Mouse (Mus musculus) hindbrain, embryonic 13.5 days (tissue): Measurements from ENCODE around the gene Igfbp1. TPM values are rescaled to one million over a fixed set of nuclear protein-coding genes. Genes with fewer than 3 reads are reported as not detected.

Experiments used
- ATAC-seq: fragments of 200-750 bp; cut with Nextera tagmentation; 2 replicates; pipeline ENCODE4 v1.8.0; 2017; ENCODE audit warnings: moderate TSS enrichment; ENCODE audit not compliant: low FRiP score
- H3K27ac ChIP-seq: fragments of 300-500 bp; sonication (generic); 2 replicates; pipeline ENCODE4 v1.5.1; 2015; ENCODE audit warnings: inconsistent platforms, mild to moderate bottlenecking, moderate library complexity
- H3K27me3 ChIP-seq: fragments of 300-500 bp; sonication (generic); 2 replicates; pipeline ENCODE4 v1.6.1; 2015; ENCODE audit warnings: mild to moderate bottlenecking, inconsistent platforms
- H3K36me3 ChIP-seq: fragments of 300-500 bp; sonication (generic); 2 replicates; pipeline ENCODE4 v1.6.1; 2015; ENCODE audit warnings: mild to moderate bottlenecking, inconsistent platforms
- H3K4me1 ChIP-seq: fragments of 300-500 bp; sonication (generic); replicated peaks from 2 replicates; pipeline ENCODE4 v1.6.1; 2015; ENCODE audit warnings: inconsistent platforms
- H3K4me2 ChIP-seq: fragments of 300-500 bp; sonication (generic); 2 replicates; pipeline ENCODE4 v1.6.1; 2015; ENCODE audit warnings: inconsistent platforms, mild to moderate bottlenecking, moderate library complexity
- H3K4me3 ChIP-seq: fragments of 300-500 bp; sonication (generic); 2 replicates; pipeline ENCODE4 v1.5.1; 2015; ENCODE audit warnings: mild to moderate bottlenecking, inconsistent platforms
- H3K9ac ChIP-seq: fragments of 300-500 bp; sonication (generic); 2 replicates; pipeline ENCODE4 v1.6.1; 2015; ENCODE audit warnings: mild to moderate bottlenecking, inconsistent platforms
- H3K9me3 ChIP-seq: fragments of 300-500 bp; sonication (generic); 2 replicates; pipeline ENCODE4 v1.6.1; 2016; ENCODE audit warnings: inconsistent platforms
- WGBS: fragments of 180-500 bp; shearing (Covaris S2); methylation state at CpG from one replicate; pipeline ENCODE4 v1.1.7; 2015; 5-methylcytosine and 5-hydroxymethylcytosine counted together
- polyA plus RNA-seq: library from polyadenylated mRNA; unstranded; fragments of >200 nt; fragmentation: Nextera tagmentation; extraction: Ambion mirVana; gene quantifications from 2 replicates; pipeline ENCODE4 v1.2.1, GENCODE M21; 2015

The Igfbp1 gene
- polyA plus RNA-seq, 1 experiment from 2014 or later = 0.10 TPM

DNA sequence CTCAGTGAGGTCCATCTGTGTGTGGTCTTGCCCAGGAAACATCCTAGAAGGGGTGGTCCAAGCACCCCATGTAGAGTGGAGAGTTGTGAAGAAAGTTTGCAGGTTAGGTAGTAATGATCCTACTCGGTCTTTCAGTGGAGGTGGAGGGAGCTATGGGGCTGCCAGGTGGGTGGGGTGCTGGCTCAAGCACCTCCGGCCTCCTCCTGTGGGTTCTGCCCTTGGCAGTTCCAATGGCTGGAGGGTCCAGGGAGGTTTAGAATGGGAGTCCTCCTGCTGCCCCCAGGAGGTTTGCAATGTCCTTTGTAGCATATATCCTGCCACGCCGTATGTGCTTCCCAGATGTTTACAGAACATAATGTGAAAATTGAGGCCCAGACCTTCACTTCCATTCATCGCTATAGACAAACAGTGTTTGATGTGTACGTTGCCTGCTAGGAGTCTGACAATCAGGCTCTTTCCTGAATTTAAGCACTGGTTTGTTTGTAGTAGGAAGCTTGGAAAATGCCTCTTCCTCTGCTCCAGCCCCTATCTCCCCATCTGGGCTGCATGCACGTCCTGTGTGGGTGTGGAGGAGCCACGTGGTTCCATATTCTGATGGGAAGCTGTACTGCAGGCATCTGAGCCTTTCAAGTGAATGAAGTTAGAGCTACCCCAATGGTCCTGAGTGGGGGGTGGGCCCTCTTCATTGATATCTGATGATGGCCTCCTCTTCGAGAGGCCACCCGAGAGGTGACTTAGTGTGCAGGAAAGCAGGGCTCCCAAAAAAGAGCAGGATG is 1.1 kb downstream of the Igfbp1 start:
- H3K36me3 ChIP-seq = no peaks in the 10 kb centered on the region
- no peak overlapping the region for H3K4me3 ChIP-seq
- no peaks in the 10 kb centered on the region for H3K27me3 ChIP-seq
- no peak overlapping the region for H3K27ac ChIP-seq
- 88% methylated on average over 10 of the region's 10 CpGs for WGBS
- ATAC-seq = no peak
- H3K4me1 ChIP-seq = no peaks in the 10 kb centered on the region
- no peak overlapping the region for H3K9ac ChIP-seq
- no peak overlapping the region for H3K4me2 ChIP-seq
- no peaks in the 10 kb centered on the region for H3K9me3 ChIP-seq

DNA sequence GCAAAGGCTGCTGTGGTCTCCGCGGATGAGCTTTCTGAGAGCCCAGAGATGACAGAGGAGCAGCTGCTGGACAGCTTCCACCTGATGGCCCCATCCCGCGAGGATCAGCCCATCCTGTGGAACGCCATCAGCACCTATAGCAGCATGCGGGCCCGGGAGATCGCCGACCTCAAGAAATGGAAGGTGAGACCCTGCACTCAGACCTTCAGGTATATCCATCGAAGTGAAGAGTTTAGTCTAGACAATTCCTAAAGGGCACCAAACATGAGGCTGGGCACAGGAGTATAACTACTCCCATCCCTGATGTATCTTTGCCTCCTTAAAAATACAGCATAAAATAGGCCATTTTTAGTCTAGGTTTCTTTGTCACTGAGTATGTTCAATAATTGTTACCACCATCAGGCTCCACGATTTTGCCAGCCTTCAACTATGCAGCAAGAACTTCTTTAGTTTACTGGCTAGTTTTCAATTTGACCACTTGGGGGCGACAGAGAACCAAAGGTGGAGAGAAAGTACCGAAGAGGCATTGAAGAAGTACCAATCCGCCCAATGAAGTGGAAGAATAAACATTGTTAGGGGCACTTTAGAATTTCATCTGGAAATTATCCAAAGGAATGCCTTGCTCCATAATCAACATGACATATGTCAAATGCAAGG is 2.3 kb downstream of the Igfbp1 start:
- Histone ChIP-seq H3K36me3 (no peaks in the 10 kb centered on the region), H3K4me3 (no peak overlapping the region), H3K27me3 (no peaks in the 10 kb centered on the region), H3K9me3 (no peaks in the 10 kb centered on the region), H3K4me2 (no peak overlapping the region), H3K27ac (no peak overlapping the region), H3K4me1 (no peaks in the 10 kb centered on the region), H3K9ac (no peak overlapping the region)
- 55% methylated on average over 14 of the region's 14 CpGs for WGBS
- peak; percentile 47; the same call in 1 of the 2 replicates for ATAC-seq

GRCm38 (mm10) chr11:7200393-7200783 is 2.8 kb downstream of the Igfbp1 start:
- Histone ChIP-seq H3K4me3 (no peak overlapping the region), H3K4me1 (no peaks in the 10 kb centered on the region), H3K27me3 (no peaks in the 10 kb centered on the region), H3K36me3 (no peaks in the 10 kb centered on the region), H3K4me2 (no peak overlapping the region), H3K9me3 (no peaks in the 10 kb centered on the region), H3K9ac (no peak overlapping the region), H3K27ac (no peak overlapping the region)
- WGBS = 84% methylated on average over 9 of the region's 9 CpGs
- no peak for ATAC-seq

DNA sequence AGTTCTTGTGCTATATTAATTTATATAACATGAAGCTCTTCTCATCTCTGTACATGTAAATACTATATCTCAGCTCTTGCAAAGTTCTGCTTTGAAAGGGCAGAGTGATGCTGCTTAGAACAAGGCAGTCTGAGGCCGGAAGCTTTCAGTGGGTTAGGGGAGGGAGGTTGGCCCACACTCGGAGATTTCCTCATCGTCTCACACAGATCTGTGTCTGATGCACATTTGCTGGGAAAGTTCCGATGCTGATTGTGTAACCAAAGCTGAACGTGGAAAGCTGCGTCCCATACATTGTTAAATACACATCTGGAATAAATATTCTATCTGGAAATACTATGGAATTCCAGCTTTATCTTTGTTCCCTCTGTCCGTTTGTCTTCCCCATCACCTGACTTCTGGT is 4.6 kb downstream of the Igfbp1 start:
- 87% methylated on average over 7 of the region's 7 CpGs for whole genome bisulfite sequencing

GRCm38 (mm10) chr11:7203846-7204245 is 6.3 kb downstream of the Igfbp1 start:
- WGBS = 91% methylated on average over 9 of the region's 9 CpGs
- Histone ChIP-seq H3K36me3 (no peaks in the 10 kb centered on the region), H3K27me3 (no peaks in the 10 kb centered on the region), H3K4me2 (no peak overlapping the region), H3K27ac (no peak overlapping the region), H3K4me3 (no peak overlapping the region), H3K9ac (no peak overlapping the region), H3K4me1 (no peaks in the 10 kb centered on the region), H3K9me3 (no peaks in the 10 kb centered on the region)
- ATAC-seq = no peak

More for the DNA sequence above, 4.6 kb downstream of the Igfbp1 start:
- no peak for ATAC-seq
- Histone ChIP-seq H3K4me2 (no peak overlapping the region), H3K27me3 (no peaks in the 10 kb centered on the region), H3K9ac (no peak overlapping the region), H3K4me1 (no peaks in the 10 kb centered on the region), H3K27ac (no peak overlapping the region), H3K9me3 (no peaks in the 10 kb centered on the region), H3K4me3 (no peak overlapping the region), H3K36me3 (no peaks in the 10 kb centered on the region)

DNA sequence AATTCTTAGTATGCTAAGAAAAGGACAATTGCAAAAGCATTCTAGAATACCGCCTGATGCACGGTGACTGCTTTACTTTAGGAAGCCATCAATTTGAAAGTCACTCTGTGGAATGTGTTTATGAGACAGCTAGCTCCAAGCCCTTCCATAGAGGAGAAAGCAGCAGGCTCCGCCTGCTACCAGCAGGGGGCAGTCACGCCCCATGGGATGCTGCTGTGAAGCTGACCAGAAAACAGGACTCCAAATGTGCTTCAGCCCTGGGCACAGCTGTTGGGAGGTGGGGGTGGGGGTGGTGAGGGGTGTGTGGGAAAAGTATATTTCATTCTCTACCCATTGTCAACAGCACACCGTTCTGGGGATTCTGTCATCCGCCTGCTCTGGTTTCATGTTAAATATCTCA is 12.8 kb downstream of the Igfbp1 start:
- Histone ChIP-seq H3K9me3 (no peaks in the 10 kb centered on the region), H3K27me3 (peaks cover 32% of the 10 kb centered on the region), H3K4me1 (peaks cover 33% of the 10 kb centered on the region), H3K9ac (no peak overlapping the region), H3K27ac (no peak overlapping the region), H3K4me3 (no peak overlapping the region), H3K36me3 (no peaks in the 10 kb centered on the region), H3K4me2 (no peak overlapping the region)
- ATAC-seq = no peak
- 13% methylated on average over 6 of the region's 6 CpGs for WGBS

GRCm38 (mm10) chr11:7211211-7211610 is 13.6 kb downstream of the Igfbp1 start:
- no peaks in the 10 kb centered on the region for H3K9me3 ChIP-seq
- H3K4me3 ChIP-seq = no peak overlapping the region
- no peak overlapping the region for H3K27ac ChIP-seq
- no peak overlapping the region; the same call in 1 of the 2 replicates for H3K4me2 ChIP-seq
- no peaks in the 10 kb centered on the region for H3K36me3 ChIP-seq
- WGBS = 19% methylated on average over 9 of the region's 9 CpGs
- H3K9ac ChIP-seq = no peak overlapping the region
- H3K4me1 ChIP-seq = peaks cover 33% of the 10 kb centered on the region
- peaks cover 34% of the 10 kb centered on the region for H3K27me3 ChIP-seq
- ATAC-seq = no peak

- WGBS = 20% methylated on average over 17 of the region's 17 CpGs
- no peaks in the 10 kb centered on the region for H3K36me3 ChIP-seq
- H3K4me2 ChIP-seq = peak overlapping the region; percentile 86
- peaks cover 35% of the 10 kb centered on the region for H3K27me3 ChIP-seq
- no peak for ATAC-seq
- H3K9ac ChIP-seq = peak overlapping the region; percentile 82; the same call in 1 of the 2 replicates
- no peaks in the 10 kb centered on the region for H3K9me3 ChIP-seq
- H3K4me3 ChIP-seq = peak overlapping the region; percentile 68
- peaks cover 33% of the 10 kb centered on the region for H3K4me1 ChIP-seq
- no peak overlapping the region for H3K27ac ChIP-seq
Measured at GRCm38 (mm10) chr11:7212126-7212798, 14.7 kb downstream of the Igfbp1 start.

GRCm38 (mm10) chr11:7213161-7213500 is 15.5 kb downstream of the Igfbp1 start:
- H3K4me1 ChIP-seq = peaks cover 33% of the 10 kb centered on the region
- ATAC-seq = no peak
- H3K9ac ChIP-seq = peak overlapping the region; percentile 82
- no peaks in the 10 kb centered on the region for H3K36me3 ChIP-seq
- H3K9me3 ChIP-seq = no peaks in the 10 kb centered on the region
- peak overlapping the region; percentile 89 for H3K27ac ChIP-seq
- 2% methylated on average over 19 of the region's 19 CpGs for WGBS
- H3K4me2 ChIP-seq = peak overlapping the region; percentile 86
- H3K4me3 ChIP-seq = peak overlapping the region; percentile 68
- H3K27me3 ChIP-seq = peaks cover 35% of the 10 kb centered on the region

- Histone ChIP-seq H3K36me3 (no peaks in the 10 kb centered on the region), H3K9ac (peak within 1 kb of the TSS; percentile 82), H3K27me3 (peaks cover 35% of the 10 kb centered on the region), H3K4me1 (peaks cover 33% of the 10 kb centered on the region), H3K27ac (peak within 1 kb of the TSS; percentile 89), H3K4me3 (peak within 1 kb of the TSS; percentile 68), H3K4me2 (peak within 1 kb of the TSS; percentile 86), H3K9me3 (no peaks in the 10 kb centered on the region)
- peak; percentile 93 for ATAC-seq
- WGBS = under 1% methylated on average over 99 of the region's 104 CpGs
Measured at GRCm38 (mm10) chr11:7213501-7214341, 16.1 kb downstream of the Igfbp1 start, which contains the start of gene Igfbp3. Gene Igfbp3 (minus strand): TSS chr11:7213923.

DNA sequence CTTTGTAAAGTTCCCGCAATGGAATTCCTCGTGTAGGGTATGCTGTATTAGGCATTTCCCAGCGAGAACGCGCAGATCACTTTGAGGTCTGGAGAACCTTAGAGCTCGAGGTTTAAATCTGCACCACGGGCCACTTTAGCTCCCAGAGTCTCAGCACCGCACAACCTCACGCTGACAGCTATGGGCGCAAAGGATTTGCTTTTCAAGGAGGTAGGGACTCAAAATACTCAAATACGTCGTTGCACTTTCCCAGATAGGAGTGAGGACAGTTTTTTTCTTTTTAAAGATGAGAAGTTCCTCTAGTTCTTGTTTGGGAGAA is 16.7 kb downstream of the Igfbp1 start:
- no peak for ATAC-seq
- H3K4me3 ChIP-seq = peak overlapping the region; percentile 68
- peak overlapping the region; percentile 89 for H3K27ac ChIP-seq
- H3K9ac ChIP-seq = peak overlapping the region; percentile 82
- WGBS = under 1% methylated on average over 12 of the region's 12 CpGs
- no peaks in the 10 kb centered on the region for H3K9me3 ChIP-seq
- H3K4me2 ChIP-seq = peak overlapping the region; percentile 86
- no peaks in the 10 kb centered on the region for H3K36me3 ChIP-seq
- peaks cover 33% of the 10 kb centered on the region for H3K4me1 ChIP-seq
- H3K27me3 ChIP-seq = peaks cover 35% of the 10 kb centered on the region

- ATAC-seq = no peak
- peak overlapping the region; percentile 86 for H3K4me2 ChIP-seq
Measured at GRCm38 (mm10) chr11:7214761-7215160, 17.2 kb downstream of the Igfbp1 start.

More at GRCm38 (mm10) chr11:7214761-7215160, 17.2 kb downstream of the Igfbp1 start:
- Histone ChIP-seq H3K27me3 (peaks cover 35% of the 10 kb centered on the region), H3K4me1 (peaks cover 33% of the 10 kb centered on the region), H3K36me3 (no peaks in the 10 kb centered on the region), H3K27ac (no peak overlapping the region), H3K9me3 (no peaks in the 10 kb centered on the region), H3K4me3 (peak overlapping the region; percentile 68), H3K9ac (no peak overlapping the region)
- 8% methylated on average over 14 of the region's 14 CpGs for WGBS
